Mouse (Mus musculus): Measurements from ENCODE around the gene Lats2.

The Lats2 gene

GRCm38 (mm10) chr14:57737089-57737488 is 21.1 kb downstream of the Lats2 start:
- no peak for DNase-seq (ENCODE audit: low spot score)

- no peak for DNase-seq (ENCODE audit: low spot score)
These were observed 22.0 kb downstream of the Lats2 start for GRCm38 (mm10) chr14:57736141-57736540.

- DNase-seq (ENCODE audit: low spot score): no peak
These were observed 25.4 kb downstream of the Lats2 start for GRCm38 (mm10) chr14:57732668-57733293.

- no peak for DNase-seq (ENCODE audit: low spot score)
These were observed 27.7 kb downstream of the Lats2 start for GRCm38 (mm10) chr14:57730527-57730926.

- DNase-seq (ENCODE audit: low spot score): no peak
These were observed 28.2 kb downstream of the Lats2 start for GRCm38 (mm10) chr14:57729975-57730499.

- DNase-seq (ENCODE audit: low spot score): no peak
These were observed 28.8 kb downstream of the Lats2 start for GRCm38 (mm10) chr14:57729364-57729763.

- no peak for DNase-seq (ENCODE audit: low spot score)
These were observed 32.0 kb downstream of the Lats2 start for GRCm38 (mm10) chr14:57726172-57726571.

GRCm38 (mm10) chr14:57724473-57724872 is 33.7 kb downstream of the Lats2 start:
- DNase-seq (ENCODE audit: low spot score): no peak

GRCm38 (mm10) chr14:57718245-57718644 is 39.9 kb downstream of the Lats2 start:
- DNase-seq (ENCODE audit: low spot score): no peak

- no peak for DNase-seq (ENCODE audit: low spot score)
These were observed 41.5 kb downstream of the Lats2 start for GRCm38 (mm10) chr14:57716601-57717245.

- no peak for DNase-seq (ENCODE audit: low spot score)
These were observed 45.3 kb downstream of the Lats2 start for GRCm38 (mm10) chr14:57712884-57713283.

- no peak for DNase-seq (ENCODE audit: low spot score)
These were observed 47.1 kb downstream of the Lats2 start for GRCm38 (mm10) chr14:57711059-57711458.

- no peak for DNase-seq (ENCODE audit: low spot score)
These were observed 49.0 kb downstream of the Lats2 start for GRCm38 (mm10) chr14:57709171-57709570.

GRCm38 (mm10) chr14:57708580-57708979 is 49.6 kb downstream of the Lats2 start:
- DNase-seq (ENCODE audit: low spot score): no peak

- no peak for DNase-seq (ENCODE audit: low spot score)
These were observed 50.9 kb downstream of the Lats2 start for GRCm38 (mm10) chr14:57707100-57707893.

GRCm38 (mm10) chr14:57706760-57707099 is 51.5 kb downstream of the Lats2 start:
- no peak for DNase-seq (ENCODE audit: low spot score)

- no peak for DNase-seq (ENCODE audit: low spot score)
These were observed 52.4 kb downstream of the Lats2 start for GRCm38 (mm10) chr14:57705759-57706158.

- DNase-seq (ENCODE audit: low spot score): no peak
These were observed 53.1 kb downstream of the Lats2 start for GRCm38 (mm10) chr14:57705075-57705474.

GRCm38 (mm10) chr14:57701915-57702477 is 56.2 kb downstream of the Lats2 start:
- DNase-seq (ENCODE audit: low spot score): no peak

GRCm38 (mm10) chr14:57699461-57699970 is 58.7 kb downstream of the Lats2 start:
- DNase-seq (ENCODE audit: low spot score): no peak

- no peak for DNase-seq (ENCODE audit: low spot score)
These were observed 59.2 kb downstream of the Lats2 start for GRCm38 (mm10) chr14:57699016-57699415.

- DNase-seq (ENCODE audit: low spot score): no peak
These were observed 62.1 kb downstream of the Lats2 start for GRCm38 (mm10) chr14:57696066-57696465.

All from urinary bladder, postnatal 10 days (tissue).